Mouse (Mus musculus): ENCODE data around the gene Olfr1395. TPM values are rescaled to one million over a fixed set of nuclear protein-coding genes. Genes with fewer than 3 reads are reported as not detected.

Olfr1395 gene
- not detected in 2 replicates for polyA plus RNA-seq (2012; rRNA removed)

DNA sequence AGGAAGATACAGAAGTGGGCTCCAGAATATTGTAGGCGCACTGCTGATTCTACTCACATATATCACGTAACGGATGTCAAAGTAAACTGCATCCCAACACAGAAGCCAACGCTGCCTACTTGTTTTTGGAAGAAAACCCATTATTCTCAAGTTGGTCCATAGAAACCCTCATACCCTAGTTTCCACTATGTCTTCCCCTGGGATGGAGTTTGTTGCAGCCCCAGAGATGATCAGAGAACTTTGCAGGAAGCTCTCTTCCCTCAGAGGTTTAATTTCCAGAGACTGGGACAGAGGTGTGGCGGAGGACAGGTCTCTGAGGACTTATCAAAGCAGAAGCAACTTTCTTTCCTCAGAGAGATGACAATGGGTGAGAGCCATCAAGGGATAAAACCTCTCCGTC, at the start of gene Olfr1395:
Gene Olfr1395, plus strand, starts transcription at position 301 of the 400 bp plus-strand sequence.
- no peak for DNase-seq (ENCODE audit: low spot score)

DNA sequence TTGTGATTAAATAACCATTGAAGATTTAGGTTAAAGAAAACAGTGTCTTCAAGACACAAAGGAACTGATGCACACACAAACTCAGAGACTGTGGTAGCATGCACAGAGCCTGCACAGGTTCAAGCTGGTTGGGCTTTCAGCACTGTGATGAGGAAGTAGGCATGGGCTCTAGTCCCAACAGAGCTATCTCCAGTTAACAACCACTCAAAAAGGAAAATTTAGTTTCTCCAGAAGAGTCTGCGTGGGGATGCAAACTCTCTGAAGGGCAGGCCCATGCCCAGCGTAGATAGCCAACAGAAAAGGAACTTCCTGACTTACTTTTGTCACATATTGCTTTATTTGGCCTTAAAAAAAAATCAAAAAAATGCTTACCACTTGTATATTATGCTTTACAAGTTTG, 49.3 kb upstream of the Olfr1395 start:
- DNase-seq (ENCODE audit: low spot score): no peak

DNA sequence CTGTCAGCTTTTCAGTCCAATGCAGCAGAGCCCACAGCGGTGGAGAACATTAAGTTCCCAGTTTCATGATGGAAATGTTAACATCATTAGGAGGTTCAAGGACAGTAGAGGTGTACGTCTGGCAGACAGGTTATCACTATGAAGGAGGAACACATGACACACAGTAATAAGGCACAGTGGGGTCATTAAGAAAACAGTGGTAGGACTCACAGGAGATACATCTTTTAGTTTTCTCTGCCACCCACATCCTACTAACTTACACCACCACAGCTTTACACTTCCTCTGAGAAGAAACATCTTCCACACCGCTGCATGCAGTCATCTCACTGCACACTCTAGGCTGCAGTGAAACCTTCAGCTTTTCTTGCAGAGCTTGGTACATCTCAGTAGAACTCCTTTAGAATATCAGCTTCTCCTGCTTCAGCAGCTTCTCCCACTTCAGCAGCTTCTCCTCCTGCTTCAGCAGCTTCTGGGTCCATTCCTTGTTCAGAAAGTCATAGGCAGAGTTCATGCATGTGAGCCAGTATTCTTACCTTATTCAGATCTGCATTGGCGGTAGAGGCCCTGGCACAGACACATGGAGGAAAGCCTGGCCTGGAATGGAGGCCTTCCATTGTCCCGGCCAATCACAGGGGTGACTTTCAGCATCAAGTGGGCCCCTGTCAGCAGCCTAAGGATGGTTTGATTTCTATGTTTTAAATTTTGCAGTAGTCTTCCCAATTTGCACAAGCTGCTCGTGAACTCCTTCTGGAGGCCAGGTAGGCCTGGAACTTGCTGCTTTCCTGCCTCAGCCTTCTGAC, 48.0 kb upstream of the Olfr1395 start:
- no peak for DNase-seq (ENCODE audit: low spot score)

DNA sequence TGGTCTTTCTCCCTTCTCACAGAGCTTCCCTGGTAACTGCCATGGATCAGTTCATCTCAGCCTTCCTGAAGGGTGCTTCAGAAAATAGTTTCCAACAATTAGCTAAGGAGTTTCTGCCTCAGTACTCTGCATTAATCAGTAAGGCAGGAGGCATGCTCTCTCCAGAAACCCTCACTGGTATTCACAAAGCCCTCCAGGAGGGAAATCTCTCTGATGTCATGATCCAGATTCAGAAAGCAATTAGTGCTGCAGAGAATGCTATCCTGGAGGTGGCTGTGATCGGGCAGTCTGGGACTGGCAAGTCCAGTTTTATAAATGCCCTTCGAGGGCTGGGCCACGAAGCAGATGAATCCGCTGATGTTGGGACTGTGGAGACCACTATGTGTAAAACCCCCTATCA, 46.7 kb upstream of the Olfr1395 start:
- DNase-seq (ENCODE audit: low spot score): no peak

DNA sequence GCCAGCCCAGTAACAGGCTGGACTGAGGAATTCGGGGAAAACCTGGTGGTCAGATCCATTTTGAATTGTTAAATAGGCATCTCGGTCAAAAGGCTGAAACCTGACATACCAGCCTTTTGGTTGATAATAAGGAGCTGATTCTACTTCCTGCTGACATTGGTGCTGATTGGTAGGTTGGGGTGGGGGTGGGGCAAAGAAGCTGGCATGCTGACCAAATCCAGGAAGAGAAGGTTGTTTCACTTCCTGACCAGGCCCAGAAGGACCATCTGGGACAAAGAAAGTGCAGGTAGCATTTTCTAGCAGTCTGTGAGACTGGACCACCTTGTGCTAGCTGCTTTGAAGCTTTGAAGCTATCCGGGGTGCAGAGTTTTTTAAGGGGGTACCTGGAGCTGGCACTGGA, 41.7 kb upstream of the Olfr1395 start:
- no peak for DNase-seq (ENCODE audit: low spot score)

DNA sequence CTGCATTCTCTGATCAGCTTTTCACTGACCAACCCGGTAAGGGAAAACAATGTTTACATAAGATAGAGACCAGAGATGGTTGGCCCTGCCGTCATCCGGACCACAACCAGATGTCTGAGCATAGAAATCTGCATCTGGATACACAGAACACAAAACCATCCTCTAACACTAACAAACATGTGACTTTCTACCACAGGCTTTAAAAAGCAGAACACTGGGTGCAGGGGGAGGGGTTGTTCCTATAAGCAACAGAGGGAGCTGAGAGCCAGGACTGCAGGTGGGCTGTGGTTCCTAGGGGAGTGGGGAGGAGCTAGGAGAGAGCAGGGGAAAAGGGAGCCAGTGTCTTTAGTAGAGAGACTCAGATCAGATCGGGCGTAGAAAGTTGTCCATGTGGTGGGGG, 40.6 kb upstream of the Olfr1395 start:
- DNase-seq (ENCODE audit: low spot score): no peak

DNA sequence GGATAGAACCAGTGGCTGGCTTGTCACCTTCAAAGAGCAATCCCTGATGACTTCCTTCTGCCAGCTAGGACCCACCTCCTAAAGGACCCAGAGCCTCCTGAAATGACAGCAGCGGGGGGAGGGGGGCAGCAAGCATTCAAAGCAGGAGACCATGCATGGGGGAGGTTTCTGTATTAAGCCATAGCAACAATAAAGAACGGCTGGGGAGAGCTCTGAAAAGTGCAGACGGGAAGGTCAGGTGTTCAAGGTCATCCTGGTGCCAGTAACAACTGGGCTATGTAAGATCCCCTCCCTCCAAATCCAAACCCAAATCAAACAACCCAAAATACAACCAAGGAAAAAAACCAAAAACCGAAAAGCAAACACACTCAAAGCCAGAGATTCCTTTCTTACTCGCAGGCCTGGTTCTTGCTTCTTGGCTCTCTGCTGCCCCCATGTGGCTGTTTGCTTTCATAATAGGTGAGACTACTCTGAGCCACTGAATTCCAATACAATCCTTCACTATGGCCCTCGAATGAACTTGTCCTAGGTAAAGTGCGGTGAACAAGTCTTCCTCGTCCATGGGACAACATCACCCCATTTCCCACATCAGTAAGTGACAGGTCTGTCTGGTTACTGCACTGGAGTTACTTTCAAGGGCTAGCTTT, 38.9 kb upstream of the Olfr1395 start:
- DNase-seq (ENCODE audit: low spot score): peak; percentile 64

DNA sequence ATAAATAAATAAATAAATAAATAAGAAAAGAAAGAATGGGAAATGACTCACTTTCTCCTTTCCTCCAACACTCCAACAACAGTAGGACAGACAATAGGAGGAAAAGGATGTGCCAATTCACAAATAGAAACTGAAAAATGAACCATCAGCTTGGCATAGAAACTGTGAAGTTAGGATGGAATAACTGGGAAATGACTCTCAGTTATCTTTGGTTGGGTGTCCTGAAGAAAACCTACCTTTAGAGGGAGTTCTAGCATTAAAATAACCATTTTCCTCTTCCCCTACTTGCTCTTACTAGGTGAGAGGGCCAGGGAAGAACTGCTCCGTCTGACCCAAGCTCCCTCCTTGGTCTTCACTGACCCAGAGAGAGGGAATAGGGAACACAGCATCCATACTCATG, 36.3 kb upstream of the Olfr1395 start:
- no peak for DNase-seq (ENCODE audit: low spot score)

DNA sequence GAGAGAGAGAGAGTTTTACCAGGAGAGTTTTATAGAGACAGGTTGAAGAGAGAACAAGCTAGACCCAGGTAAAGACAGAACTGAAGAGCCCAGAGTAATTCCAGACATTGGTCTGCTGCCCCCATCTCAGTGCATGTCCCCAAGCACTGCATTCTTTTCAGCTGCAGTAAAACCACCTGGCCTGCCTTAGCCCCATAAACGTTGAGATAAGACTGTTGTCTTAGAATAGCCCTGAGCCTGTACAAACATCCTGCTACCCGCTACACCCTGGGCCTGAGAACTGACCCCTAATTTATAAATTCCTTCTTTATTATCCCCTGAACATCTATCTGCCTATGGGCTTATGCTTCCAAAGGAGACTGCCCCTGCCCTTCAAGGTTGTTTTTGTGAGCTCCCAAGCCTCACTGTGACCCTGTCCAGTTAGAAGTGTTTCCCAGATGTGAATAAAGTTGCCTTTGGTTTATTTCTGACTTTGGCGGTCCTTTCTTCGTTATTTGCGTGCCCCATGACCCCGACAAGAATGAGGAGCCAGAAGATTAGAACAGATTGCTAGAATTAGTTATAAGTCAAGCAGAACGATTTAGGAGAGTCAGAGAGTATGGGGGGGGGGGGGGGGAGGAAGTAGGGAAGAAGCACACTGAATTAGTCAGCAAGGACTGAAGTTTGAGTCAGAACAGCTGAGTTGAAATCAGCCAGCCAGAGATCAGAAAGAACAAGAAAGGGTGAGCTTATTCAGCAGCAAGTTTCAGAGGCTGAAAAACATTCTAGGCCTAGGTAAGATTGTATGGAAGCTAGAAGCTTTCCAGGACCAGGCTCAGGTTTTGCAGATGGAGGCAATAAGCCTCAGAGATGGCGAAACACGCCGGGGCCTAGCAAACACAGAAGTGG, 34.2 kb upstream of the Olfr1395 start:
- DNase-seq (ENCODE audit: low spot score): no peak

DNA sequence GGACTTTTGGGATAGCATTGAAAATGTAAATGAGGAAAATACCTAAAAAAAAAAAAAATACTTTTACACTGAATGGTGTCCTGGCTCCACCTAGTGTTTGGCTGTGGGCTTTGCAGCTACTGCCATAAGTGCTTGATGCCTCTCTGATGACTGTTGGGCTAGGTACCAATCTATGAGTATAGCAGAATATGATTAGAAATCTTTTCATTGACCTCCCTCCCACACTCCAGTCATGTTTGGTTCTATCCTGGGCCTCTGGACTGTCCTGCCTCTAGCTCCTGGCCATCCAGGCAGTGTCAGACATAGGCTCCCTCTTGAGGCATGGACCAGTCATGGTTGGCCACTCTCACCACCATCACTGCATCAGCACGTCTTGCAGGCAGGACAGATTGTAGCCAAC, 33.2 kb upstream of the Olfr1395 start:
- no peak for DNase-seq (ENCODE audit: low spot score)

DNA sequence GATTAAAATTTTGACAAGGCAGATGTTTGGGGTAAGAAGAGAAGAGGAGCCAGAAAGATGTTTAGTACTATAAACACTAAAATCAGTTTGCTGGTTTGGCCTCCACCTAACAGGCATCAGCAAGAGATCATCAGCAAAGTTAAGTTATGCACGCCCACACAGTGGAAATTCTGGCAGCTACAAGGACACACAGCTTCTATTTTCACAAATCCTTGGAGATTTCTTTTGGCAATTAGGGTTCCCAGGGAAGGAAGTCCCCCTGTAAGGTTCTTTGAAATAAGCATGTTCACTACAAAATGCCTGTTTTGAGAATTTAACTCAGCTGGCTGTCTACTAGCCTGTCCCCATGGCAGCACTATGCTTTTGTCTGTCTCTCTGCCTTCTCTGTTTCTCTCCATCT, 31.1 kb upstream of the Olfr1395 start:
- DNase-seq (ENCODE audit: low spot score): no peak

DNA sequence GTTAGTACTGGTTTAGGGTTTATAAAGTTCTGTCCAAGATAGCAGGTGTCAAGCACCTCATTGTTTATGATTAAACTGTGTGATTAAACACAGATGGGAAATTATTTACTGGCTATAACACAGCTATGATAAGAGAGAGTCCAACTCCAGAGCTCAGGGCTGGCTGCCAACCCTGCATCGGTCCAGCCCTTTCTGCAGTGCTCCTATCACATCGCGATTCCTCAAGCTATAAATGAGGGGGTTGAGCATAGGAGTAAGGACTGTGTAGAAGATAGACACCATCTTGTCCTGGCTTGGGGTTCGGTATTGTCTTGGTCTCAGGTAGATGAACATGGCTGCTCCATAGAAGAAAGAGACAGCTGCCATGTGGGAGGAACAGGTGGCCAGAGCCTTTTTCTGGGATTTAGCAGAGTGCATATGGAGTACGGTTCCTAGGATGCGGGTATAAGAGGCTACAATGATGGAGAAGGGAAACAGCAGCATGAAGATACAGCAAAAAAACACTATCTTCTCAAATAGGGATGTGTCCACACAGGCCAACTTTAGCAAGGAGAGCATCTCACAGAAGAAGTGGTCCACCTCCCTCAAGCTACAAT, 29.4 kb upstream of the Olfr1395 start:
- DNase-seq (ENCODE audit: low spot score): no peak

DNA sequence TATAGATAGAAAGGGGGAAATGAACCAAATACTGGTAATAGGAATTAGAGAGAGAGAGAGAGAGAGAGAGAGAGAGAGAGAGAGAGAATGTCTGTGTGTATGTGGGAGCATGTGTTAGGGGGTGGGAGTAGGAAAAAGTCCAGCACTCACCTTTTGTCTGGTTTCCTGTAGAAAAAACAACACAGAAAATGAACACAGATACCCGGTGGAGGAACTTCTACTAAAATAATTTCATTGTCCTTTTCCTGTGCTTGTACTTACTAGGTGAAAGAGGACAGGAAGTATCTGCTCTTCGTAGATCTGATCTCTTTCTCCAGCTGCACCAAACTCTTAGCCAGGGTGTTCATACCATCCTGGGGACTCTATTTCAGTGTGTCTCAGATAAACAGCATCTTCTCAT, 27.9 kb upstream of the Olfr1395 start:
- no peak for DNase-seq (ENCODE audit: low spot score)

DNA sequence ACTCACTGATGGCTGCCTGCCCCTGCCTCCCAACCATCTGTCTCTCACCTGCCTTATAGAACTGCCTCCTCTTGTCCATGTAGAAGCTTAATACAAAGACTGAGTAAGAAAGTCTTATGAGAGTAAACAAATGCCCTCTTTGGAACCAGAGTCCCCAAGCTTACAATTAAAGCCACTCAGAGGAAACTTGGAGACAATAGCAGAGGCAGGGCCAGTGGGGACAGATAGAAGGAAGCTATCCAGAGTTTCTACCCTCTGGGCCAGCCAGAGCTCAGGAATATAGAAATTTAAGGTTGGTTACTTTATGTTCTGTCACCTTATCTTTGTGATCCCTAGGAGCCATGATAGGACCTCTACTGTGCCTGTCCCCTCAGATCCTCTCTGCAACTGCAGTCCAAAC, 27.3 kb upstream of the Olfr1395 start, which contains the start of gene Olfr1396:
Gene Olfr1396, minus strand, starts transcription at position 101 of the 400 bp plus-strand sequence.
- no peak for DNase-seq (ENCODE audit: low spot score)

DNA sequence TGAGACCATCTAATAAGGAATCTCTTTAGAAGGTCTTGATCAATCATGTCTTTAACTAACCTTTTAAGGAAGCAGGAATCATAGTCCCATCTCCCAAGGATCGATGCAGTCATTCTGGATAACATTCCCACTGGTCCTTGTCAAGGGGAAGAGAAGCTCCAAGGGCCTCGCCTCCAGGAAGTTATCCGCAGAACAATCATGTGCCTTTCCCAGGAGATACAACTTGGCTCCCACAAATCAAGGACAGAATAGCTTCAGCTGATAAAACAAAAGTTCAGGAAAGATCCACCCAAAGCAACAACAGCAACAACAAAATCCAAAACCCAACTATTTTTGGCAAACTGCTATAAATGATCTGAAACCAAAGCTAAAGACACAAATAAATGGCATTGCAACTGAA, 22.4 kb upstream of the Olfr1395 start:
- DNase-seq (ENCODE audit: low spot score): no peak

DNA sequence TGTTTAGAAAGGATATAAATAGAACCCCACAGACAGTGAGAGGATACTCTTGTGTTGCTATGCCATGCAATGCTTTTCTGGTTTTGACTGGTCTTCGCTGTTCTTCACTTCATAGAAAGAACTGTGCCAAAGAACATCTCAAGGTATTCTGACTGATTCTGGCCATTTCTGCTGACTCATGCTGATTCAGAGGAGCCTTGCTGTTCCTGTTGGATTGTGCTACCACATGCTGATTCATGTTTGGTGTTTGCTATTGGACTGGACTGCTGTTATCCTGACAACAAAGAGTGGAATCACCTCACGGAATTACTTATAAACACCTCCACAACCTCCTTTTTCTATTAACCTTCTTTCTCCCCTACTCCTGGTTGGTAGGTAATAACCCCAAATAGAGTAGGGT, 17.9 kb upstream of the Olfr1395 start:
- DNase-seq (ENCODE audit: low spot score): no peak

DNA sequence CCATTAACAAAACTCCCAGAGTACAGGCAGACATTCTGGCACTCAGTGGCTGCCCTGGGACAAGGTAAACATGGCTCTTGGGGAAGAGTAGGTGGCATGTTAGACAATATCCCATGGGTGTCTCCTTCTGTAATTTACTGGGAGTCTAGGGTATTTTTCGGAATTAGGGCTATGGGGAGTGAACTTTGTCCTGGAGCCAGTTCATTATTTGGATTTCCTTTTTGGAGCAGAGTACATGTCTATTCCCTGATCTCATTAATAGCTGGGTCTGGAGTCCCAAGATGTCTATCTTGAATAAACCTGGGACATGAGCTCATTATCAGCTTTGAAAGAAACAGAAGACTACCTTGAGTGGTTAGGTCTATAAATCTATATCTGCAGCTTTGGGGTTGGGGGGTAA, 12.0 kb downstream of the Olfr1395 start, which contains the start of gene Olfr1394:
Gene Olfr1394, plus strand, starts transcription at position 301 of the 400 bp plus-strand sequence.
- no peak for DNase-seq (ENCODE audit: low spot score)

DNA sequence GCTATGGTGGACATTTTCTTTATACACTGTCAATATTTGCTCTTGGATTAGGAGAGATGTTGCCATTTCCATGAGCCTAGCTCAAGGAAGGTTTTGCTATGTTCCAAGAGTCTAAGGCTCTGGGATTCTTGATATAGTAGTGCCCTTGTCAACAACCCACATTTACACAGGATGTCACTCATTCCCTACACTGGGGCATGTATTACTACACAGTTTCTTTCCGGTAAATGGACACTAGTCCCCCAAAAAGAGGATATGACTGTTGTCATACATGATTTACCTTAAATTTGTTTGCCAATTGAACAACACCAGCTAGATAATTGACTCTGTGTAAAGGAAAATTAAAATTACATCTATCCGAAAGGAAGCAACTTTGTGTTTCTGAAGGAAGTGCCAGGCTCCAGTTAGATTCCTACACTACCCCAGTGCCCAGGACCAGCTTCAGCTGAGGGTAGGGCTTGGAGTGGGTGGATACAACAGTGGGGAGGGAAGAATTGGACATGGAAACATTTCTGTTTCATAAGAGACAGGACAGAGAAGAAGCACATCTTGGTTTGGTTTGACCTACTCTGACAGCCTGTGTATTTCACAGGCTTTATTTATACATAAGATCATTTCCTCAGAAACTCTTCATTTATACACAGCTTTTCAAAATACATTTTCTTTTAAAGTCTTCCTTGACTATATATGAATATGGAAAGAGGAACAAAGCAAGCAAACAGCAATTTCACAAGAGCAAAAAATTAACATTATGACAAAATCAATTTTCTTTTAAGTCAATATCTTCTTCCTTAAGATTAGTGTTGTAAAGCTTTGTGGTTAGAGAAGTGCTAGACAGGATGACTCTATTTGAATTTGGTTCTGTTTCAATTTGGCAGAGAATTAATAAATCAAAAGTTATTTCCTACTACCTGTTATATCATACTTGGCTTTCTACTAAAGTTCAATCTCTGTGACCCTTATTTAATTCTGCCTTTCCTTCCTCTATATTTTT, 15.0 kb downstream of the Olfr1395 start:
- no peak for DNase-seq (ENCODE audit: low spot score)

DNA sequence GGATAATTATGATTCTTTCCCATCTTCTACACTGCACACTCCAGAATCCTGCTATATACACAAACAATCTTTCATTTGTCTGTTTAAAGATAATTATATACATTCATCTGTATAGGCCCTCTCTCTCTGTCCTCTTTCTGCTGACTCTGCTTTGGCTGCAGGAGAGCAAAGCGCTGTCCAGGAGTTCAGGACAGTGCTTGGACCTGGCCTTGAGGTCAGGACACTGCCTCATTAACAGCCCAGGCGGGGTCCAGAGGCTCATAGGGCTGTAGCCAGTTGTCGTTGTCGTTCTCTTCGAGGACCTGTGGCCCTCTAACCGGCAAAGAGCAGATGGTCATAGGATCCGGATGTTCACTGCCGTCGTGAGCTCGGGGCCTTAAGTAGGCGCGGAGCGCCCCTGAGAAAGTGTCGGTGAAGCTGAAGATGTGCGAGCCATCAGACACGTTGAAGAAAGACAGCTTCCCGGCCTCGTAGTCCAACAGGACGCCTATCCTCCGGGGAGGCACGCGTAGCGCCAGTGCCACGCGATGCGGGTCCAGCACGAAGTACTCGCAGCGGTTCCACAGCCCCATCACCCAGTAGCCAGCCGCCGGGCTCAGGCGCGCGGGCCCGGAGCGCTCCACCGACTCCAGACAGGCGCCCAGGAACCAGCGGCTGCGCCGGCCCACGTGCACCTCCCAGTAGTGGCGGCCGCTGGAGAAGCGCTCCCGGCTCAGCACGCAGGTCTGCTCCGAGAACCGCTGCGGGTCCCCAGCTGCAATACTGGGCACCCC, 27.0 kb downstream of the Olfr1395 start:
- no peak for DNase-seq (ENCODE audit: low spot score)

DNA sequence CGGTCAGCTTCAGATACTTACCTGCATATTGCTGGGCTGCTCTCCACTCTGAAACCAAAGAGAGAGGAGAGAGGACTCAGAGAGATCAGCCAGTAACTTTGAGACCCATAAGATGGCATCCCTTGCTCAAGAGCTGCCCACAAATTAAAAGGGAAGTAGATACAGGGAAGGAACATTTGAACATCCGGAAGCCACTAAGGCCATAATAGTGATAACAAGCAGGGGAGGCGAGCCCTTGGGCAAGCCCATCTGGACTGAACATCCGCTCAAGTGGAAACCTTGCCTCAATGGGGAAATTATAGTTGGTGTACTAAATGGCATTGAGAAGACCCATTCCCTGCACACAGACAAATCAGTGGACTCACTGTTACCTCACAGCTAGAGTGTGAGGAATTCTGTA, 28.5 kb downstream of the Olfr1395 start:
- no peak for DNase-seq (ENCODE audit: low spot score)
